Mouse (Mus musculus) MEL-GATA-1-ER (cell line): ENCODE results near the gene Inhba.

Experiments
- DNase-seq: peaks from one replicate; pipeline ENCODE4 v3.0.0-alpha.2; 2012; ENCODE audit warnings: low read depth; ENCODE audit errors: extremely low read depth

Gene Inhba

GRCm38 (mm10) chr13:16022536-16022935, 10.9 kb downstream of the Inhba start:
- no peak for DNase-seq

GRCm38 (mm10) chr13:16023070-16024039, 11.7 kb downstream of the Inhba start:
- DNase-seq, result no peak

DNA sequence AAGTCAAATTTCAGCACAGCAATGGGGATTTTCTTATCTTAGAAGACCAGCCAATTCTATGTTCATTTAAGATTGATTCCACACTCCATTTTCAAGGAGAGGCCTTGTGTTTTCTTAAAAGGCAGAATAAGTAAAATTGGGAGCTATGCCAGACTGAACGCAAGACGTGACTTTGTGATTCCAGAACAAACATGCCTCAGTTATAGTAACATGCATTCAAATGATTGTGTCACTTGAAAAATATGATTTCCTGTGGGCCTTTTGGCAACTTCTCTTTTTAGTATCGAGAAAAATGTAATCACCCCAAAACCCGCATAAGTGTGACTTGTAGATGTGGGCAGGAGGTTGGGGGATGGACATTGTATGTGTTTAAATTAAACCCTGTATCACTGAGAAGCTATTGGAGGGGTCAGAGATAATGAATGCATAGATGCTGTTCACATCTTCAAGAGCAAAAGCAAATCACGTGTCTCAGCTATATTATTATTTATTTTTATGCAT, 19.0 kb downstream of the Inhba start:
- no peak for DNase-seq

DNA sequence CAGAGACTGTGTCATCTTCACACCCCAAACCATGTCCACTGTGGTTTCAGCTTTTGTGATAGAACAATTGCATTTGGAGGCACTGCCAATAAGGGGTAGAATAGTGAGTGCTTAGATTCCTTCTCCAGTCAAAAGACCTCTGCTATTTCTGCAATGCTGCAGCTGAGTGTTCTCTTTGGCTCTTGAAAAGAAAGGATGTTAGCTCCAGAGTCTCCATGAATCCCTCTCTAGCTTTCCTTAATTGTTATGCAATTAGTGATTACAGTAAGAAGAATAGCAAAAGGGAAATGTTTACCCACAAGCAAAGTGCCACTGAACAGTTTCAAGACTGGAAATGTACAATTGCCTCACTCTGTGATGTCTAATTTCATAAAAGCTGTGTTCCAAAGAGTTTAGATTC, 20.8 kb downstream of the Inhba start:
- no peak for DNase-seq

DNA sequence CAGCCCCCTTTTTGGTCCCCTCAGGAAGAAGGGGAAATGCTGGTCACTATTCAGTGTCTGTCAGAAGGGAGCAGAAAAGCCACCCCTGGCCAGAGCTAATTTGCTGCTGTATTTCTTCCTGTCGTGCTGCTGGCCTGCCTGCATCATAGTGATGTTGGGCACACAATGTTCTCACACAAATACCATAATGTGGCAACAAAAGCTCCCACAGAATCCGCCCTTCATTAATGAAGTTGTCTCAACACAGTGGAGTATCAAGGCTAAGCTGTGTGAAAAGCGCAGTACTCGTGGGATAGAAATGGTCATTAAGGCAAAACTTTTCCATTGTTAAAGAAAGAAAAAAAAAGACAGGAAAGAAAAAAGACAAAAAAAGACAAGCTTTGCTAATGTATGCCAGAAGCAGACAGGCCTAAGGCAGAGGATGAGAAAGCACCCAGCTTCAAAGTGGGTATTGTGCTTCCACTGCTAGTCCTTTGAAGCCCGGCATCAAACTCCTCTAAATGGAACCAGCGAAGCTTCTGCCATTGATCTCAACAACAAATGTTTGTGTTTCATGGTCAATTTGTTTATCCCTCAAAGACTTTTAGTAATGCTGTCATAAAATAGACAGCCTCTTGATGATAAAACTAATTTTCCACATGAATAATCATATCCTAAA, 21.4 kb downstream of the Inhba start:
- DNase-seq, result no peak

DNA sequence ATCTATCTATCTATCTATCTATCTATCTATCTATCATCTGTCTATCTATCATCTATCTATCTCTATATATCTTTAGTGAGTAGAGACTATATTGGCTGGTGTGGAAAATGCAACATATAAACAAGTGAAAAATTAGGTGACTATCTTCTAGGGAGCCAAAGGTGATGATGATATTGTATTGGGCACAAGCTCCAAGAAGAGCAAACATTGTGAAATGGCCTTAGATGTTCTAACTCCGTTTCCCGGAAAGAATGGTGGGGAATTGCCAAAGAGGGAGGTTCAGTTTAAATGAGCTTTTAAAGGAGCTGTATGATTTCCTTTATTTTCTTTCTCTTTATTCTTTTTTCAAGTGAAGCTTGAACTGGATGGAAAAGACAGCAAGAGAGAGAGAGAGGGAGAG, 57.4 kb downstream of the Inhba start:
- DNase-seq, result no peak

DNA sequence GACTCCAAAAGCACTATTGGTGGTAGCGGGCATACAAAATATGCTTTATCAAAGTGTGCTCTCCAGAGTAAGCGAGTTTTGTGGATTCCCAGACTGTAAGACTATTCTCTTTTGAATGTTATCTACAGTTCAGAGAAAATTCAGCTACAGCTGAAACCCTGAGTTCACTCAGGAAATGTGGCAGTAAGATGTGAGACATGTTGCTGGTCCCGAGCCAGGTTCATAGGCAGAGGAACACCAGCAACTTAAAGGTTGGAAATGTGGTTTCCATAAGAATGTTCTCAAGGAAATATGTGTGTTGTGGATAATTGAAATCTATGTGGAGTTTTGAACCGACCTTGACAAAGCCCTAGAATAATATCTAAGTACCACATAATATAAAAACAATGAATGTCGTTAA, 65.6 kb downstream of the Inhba start:
- DNase-seq, result no peak

DNA sequence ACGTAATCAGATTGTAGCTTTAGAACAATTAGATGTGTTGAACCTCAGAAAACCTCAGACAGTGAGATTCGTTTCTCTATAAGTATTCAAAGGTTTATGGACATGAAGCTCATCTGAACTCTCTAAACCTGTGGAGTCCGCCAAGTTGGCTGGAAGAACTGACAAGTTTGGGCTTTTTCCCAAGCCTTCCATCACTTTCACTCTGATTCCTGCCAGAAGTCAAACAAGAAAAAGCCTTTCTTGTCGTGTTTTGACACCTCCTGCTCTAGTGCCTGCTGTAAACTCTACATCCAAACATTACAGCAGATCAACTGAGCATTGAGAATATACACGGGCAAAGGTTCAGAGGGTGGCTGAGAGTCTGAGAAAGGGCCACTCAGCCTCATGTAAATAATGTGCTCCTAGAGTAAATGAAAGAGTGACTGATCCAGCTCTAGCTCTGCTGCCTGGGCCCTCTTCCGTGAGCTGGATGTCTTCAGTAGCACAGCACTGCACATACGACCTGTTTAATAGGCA, 66.6 kb downstream of the Inhba start:
- DNase-seq, result no peak

- DNase-seq, result no peak
These were observed 68.6 kb downstream of the Inhba start for GRCm38 (mm10) chr13:16080205-16080604.
